Mouse (Mus musculus) E14TG2a.4 (cell line): Measurements from ENCODE around the gene Ndst4.

Experiments
- H3K27me3 ChIP-seq: 2 replicates; pipeline ENCODE4 v1.6.1; 2014; ENCODE audit warnings: low read length, control low read depth; ENCODE audit not compliant: insufficient read depth
- H3K36me3 ChIP-seq: 2 replicates; pipeline ENCODE4 v1.6.1; 2014; ENCODE audit warnings: low read length, control low read depth; ENCODE audit not compliant: insufficient read depth
- H3K4me1 ChIP-seq: replicated peaks from 2 replicates; pipeline ENCODE4 v1.6.1; 2014; ENCODE audit warnings: low read depth, low read length, control low read depth
- H3K4me3 ChIP-seq: replicated peaks from 2 replicates; pipeline ENCODE4 v1.5.1; 2014; ENCODE audit warnings: mild to moderate bottlenecking, low read length
- H3K9me3 ChIP-seq: 2 replicates; pipeline ENCODE4 v1.6.1; 2014; ENCODE audit warnings: low read length, control low read depth
- CTCF ChIP-seq: conservative IDR thresholded peaks from 2 replicates; pipeline ENCODE4 v1.5.1; 2014; ENCODE audit warnings: low read length
- NANOG ChIP-seq: IDR thresholded peaks from 2 replicates; pipeline ENCODE4 v1.6.1; 2014; ENCODE audit warnings: borderline replicate concordance, low read length, mixed read lengths
- POU5F1 ChIP-seq: IDR thresholded peaks from 2 replicates; pipeline ENCODE4 v1.6.1; 2014; ENCODE audit warnings: low read length, borderline replicate concordance

Ndst4 gene

GRCm38 (mm10) chr3:125687601-125688000, 283.7 kb downstream of the Ndst4 start:
- no peak overlapping the region for H3K4me3 ChIP-seq
- TF ChIP-seq CTCF: no peak
- TF ChIP-seq NANOG: no peak
- no peak for TF ChIP-seq POU5F1
- H3K36me3 ChIP-seq: no peaks in the 10 kb centered on the region

GRCm38 (mm10) chr3:125690948-125691347, 287.1 kb downstream of the Ndst4 start:
- Histone ChIP-seq H3K4me3 (no peak overlapping the region), H3K4me1 (no peaks in the 10 kb centered on the region), H3K36me3 (no peaks in the 10 kb centered on the region), H3K27me3 (no peaks in the 10 kb centered on the region), H3K9me3 (no peaks in the 10 kb centered on the region)
- no peak for TF ChIP-seq NANOG
- TF ChIP-seq POU5F1: no peak
- no peak for TF ChIP-seq CTCF

More at GRCm38 (mm10) chr3:125687601-125688000, 283.7 kb downstream of the Ndst4 start:
- Histone ChIP-seq H3K4me1 (no peaks in the 10 kb centered on the region), H3K9me3 (no peaks in the 10 kb centered on the region), H3K27me3 (no peaks in the 10 kb centered on the region)

DNA sequence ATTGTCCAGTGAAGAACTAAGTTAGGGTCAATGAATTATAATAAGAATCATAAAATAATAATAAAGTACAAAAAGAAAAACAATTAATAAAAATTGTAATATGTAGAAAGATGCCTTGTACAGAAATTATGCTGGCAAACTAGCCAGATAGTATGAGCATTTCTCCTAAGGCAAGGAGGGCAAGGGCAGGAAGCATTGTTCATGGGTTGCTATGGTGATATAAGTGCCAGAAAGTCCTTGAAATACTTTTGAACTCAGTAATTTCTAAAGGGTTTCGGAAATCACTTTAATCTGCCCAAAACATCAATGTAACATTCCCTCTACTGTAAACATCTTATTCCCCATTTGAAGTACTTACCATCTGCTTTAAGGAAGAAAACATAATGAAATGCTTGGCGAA, 319.1 kb downstream of the Ndst4 start:
- Histone ChIP-seq H3K27me3 (no peaks in the 10 kb centered on the region), H3K9me3 (no peaks in the 10 kb centered on the region), H3K4me3 (no peak overlapping the region), H3K4me1 (no peaks in the 10 kb centered on the region), H3K36me3 (no peaks in the 10 kb centered on the region)
- TF ChIP-seq NANOG: no peak
- no peak for TF ChIP-seq CTCF
- no peak for TF ChIP-seq POU5F1

- Histone ChIP-seq H3K4me3 (no peak overlapping the region), H3K9me3 (no peaks in the 10 kb centered on the region), H3K4me1 (no peaks in the 10 kb centered on the region), H3K36me3 (no peaks in the 10 kb centered on the region), H3K27me3 (no peaks in the 10 kb centered on the region)
- TF ChIP-seq POU5F1 (no peak), CTCF (no peak), NANOG (no peak)
Measured at GRCm38 (mm10) chr3:125734945-125735344, 331.1 kb downstream of the Ndst4 start.

GRCm38 (mm10) chr3:125744468-125745141, 340.7 kb downstream of the Ndst4 start:
- H3K4me1 ChIP-seq: no peaks in the 10 kb centered on the region
- H3K9me3 ChIP-seq: no peaks in the 10 kb centered on the region
- no peak for TF ChIP-seq CTCF
- TF ChIP-seq NANOG: no peak
- TF ChIP-seq POU5F1: no peak
- no peaks in the 10 kb centered on the region for H3K27me3 ChIP-seq
- H3K36me3 ChIP-seq: no peaks in the 10 kb centered on the region
- no peak overlapping the region for H3K4me3 ChIP-seq

DNA sequence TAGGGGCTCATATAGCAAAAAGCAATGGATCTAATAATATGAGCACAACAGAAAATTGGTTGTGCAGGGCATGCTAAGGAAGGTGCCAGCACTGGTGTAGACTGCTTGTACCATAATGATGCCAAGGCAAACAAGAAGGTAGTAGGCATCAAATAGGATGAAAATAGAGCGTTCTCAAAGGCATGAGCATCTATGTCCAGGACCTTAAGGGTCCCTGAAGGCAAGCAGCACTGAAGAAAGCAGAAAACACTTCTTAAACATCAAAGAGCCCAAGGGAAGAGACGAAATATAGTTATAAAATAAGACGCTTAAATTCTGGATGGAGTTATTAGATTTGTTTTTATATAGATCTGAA, 341.2 kb downstream of the Ndst4 start:
- no peak for TF ChIP-seq NANOG
- TF ChIP-seq CTCF: no peak
- TF ChIP-seq POU5F1: no peak
- no peaks in the 10 kb centered on the region for H3K4me1 ChIP-seq
- no peaks in the 10 kb centered on the region for H3K9me3 ChIP-seq
- no peaks in the 10 kb centered on the region for H3K36me3 ChIP-seq
- H3K27me3 ChIP-seq: no peaks in the 10 kb centered on the region
- H3K4me3 ChIP-seq: no peak overlapping the region

DNA sequence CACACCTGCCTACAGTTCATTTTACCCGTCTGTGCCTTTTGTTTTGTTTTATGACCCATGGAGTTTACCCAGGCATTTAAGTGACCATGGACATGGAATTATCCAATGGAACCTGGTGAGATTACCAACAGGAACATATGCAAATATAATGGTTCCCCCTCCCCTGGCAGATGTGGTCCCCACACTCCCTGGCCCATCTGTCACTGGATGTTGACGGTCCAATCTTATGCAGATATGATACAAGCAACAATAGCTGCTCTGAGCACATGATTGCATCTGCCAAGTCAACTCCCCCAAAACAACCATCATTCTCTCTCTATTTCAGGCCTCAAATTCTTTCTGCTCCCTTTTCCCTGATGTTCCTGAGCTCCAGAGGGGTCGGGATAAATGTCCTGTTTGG, 342.5 kb downstream of the Ndst4 start:
- H3K27me3 ChIP-seq: no peaks in the 10 kb centered on the region
- no peaks in the 10 kb centered on the region for H3K36me3 ChIP-seq
- H3K9me3 ChIP-seq: no peaks in the 10 kb centered on the region
- TF ChIP-seq POU5F1: no peak
- TF ChIP-seq NANOG: no peak
- TF ChIP-seq CTCF: no peak
- H3K4me3 ChIP-seq: no peak overlapping the region
- H3K4me1 ChIP-seq: no peaks in the 10 kb centered on the region

GRCm38 (mm10) chr3:125756911-125757310, 353.0 kb downstream of the Ndst4 start:
- TF ChIP-seq POU5F1 (no peak), CTCF (no peak), NANOG (no peak)
- Histone ChIP-seq H3K4me1 (no peaks in the 10 kb centered on the region), H3K27me3 (no peaks in the 10 kb centered on the region)

GRCm38 (mm10) chr3:125760711-125761110, 356.8 kb downstream of the Ndst4 start:
- no peaks in the 10 kb centered on the region for H3K4me1 ChIP-seq
- TF ChIP-seq POU5F1 (no peak), CTCF (no peak), NANOG (no peak)

More at GRCm38 (mm10) chr3:125756911-125757310, 353.0 kb downstream of the Ndst4 start:
- 0 out of 2 replicates have a peak, but pooled peaks cover 4% of the 10 kb centered on the region for H3K9me3 ChIP-seq
- no peaks in the 10 kb centered on the region for H3K36me3 ChIP-seq
- no peak overlapping the region for H3K4me3 ChIP-seq

More at GRCm38 (mm10) chr3:125760711-125761110, 356.8 kb downstream of the Ndst4 start:
- no peaks in the 10 kb centered on the region for H3K36me3 ChIP-seq
- no peaks in the 10 kb centered on the region for H3K27me3 ChIP-seq
- no peak overlapping the region for H3K4me3 ChIP-seq
- H3K9me3 ChIP-seq: 0 out of 2 replicates have a peak, but pooled peaks cover 2% of the 10 kb centered on the region
